17 mouse cellular contexts compared by ENCODE assay signal in the genomic region with DNA sequence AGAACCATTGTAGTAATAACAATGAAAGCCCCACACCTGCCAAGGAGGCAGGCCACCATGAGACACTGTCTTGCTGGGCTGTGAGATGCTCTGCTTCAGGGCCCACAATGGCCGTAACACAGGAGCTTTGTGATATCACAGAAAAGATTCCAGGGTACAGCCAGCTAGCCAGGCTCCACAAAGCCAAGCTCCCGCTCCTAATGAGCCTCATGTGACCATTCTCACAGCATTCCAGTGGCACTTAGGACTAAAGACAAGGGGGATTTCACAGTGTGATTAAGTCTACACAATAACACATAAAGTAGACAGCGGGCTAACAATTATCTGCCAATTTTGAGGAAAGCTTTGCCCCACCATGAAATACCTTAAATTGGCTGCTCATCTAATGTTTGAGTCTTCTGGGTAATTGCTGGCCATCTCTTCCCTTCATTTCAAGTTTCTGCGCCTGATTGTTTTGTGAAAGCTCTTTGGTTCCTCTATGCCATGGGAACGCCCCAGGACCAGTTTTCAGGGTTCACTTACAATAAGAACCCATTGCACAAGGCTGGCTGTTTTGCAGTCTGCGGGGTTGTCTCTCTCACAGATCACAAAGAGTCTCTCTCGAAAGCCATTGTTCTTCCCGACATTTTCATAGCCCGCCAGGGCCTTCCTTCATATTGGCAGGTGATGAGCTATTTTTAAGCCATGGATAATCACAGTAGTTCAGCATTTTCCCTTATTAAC.
DNase-seq lines count a peak whose midpoint lies in the region; ATAC-seq lines count a peak whose summit lies in the region.
"Had no signal": no experiment of that assay in that cellular context is flagged by ENCODE, and none has a peak within 500 bp of the region (broad histone marks: within the 10 kb centered on the region; RNA-seq: fewer than 3 reads in every experiment).

No protein-coding gene starts in this region.

- H3K27ac ChIP-seq in forebrain, embryonic 13.5 days, result peak overlapping the region; percentile 54
- H3K27ac ChIP-seq in midbrain, embryonic 10.5 days (replicated peaks), result 0 out of 2 replicates have a peak overlapping the region, but pooled peaks have one; percentile 34
- H3K27ac ChIP-seq in neural tube, embryonic 15.5 days (replicated peaks), result no peak overlapping the region
- H3K27ac ChIP-seq: heart, adult 2 months; left cerebral cortex, adult 2 months; limb, embryonic 15.5 days had no signal

- peak overlapping the region; percentile 20 for H3K4me2 ChIP-seq in forebrain, embryonic 13.5 days
- H3K4me2 ChIP-seq in neural tube, embryonic 15.5 days, result no peak overlapping the region
- H3K4me2 ChIP-seq: limb, embryonic 15.5 days had no signal

- no peak overlapping the region for H3K4me3 ChIP-seq in forebrain, embryonic 13.5 days
- no peak overlapping the region for H3K4me3 ChIP-seq in midbrain, embryonic 10.5 days
- no peak overlapping the region for H3K4me3 ChIP-seq in neural tube, embryonic 15.5 days (replicated peaks)
- H3K4me3 ChIP-seq: erythroblast, embryonic 14.5 days; heart, adult 2 months; left cerebral cortex, adult 2 months; limb, embryonic 15.5 days had no signal

- H3K4me1 ChIP-seq in forebrain, embryonic 13.5 days, result peaks cover 35% of the 10 kb centered on the region
- H3K4me1 ChIP-seq in midbrain, embryonic 10.5 days, result peaks cover 9% of the 10 kb centered on the region
- H3K4me1 ChIP-seq in neural tube, embryonic 15.5 days, result peaks cover 14% of the 10 kb centered on the region
- H3K4me1 ChIP-seq: limb, embryonic 15.5 days had no signal

- no peaks in the 10 kb centered on the region for H3K36me3 ChIP-seq in forebrain, embryonic 13.5 days (ENCODE audit: poor library complexity, severe bottlenecking)
- no peaks in the 10 kb centered on the region for H3K36me3 ChIP-seq in midbrain, embryonic 10.5 days
- H3K36me3 ChIP-seq in neural tube, embryonic 15.5 days, result no peaks in the 10 kb centered on the region
- H3K36me3 ChIP-seq: limb, embryonic 15.5 days had no signal

- peak; percentile 25 for DNase-seq in embryo, embryonic 11 days
- no peak for DNase-seq in midbrain, embryonic 10.5 days (ENCODE audit: low spot score)
- no peak for DNase-seq in layer of hippocampus, postnatal 14 days (ENCODE audit: low spot score in 2 of 2)
- DNase-seq in left cerebral cortex, postnatal 4 days, result no peak
- no peak for DNase-seq in kidney, postnatal 25 days
- DNase-seq: adrenal gland, postnatal 36 days; cerebellum, adult 11 months; heart, adult 2 months; heart, postnatal 10 days; lung, adult 2 months; thymus, adult 18-20 months had no signal

- no peaks in the 10 kb centered on the region for H3K9me3 ChIP-seq in forebrain, embryonic 13.5 days (replicated peaks)
- H3K9me3 ChIP-seq in midbrain, embryonic 10.5 days (replicated peaks), result no peaks in the 10 kb centered on the region; the same call in 1 of the 2 replicates
- H3K9me3 ChIP-seq in neural tube, embryonic 15.5 days (replicated peaks), result no peaks in the 10 kb centered on the region
- H3K9me3 ChIP-seq: limb, embryonic 15.5 days had no signal

- intact Hi-C loops in left cerebral cortex, postnatal 4 days (cut with DNase I), result no loop called here

- WGBS in forebrain, embryonic 13.5 days, result 5% methylated on average over 9 of the region's 9 CpGs
- 75% methylated on average over 9 of the region's 9 CpGs for WGBS in midbrain, embryonic 10.5 days
- 44% methylated on average over 9 of the region's 9 CpGs for WGBS in neural tube, embryonic 15.5 days

- no peaks in the 10 kb centered on the region for H3K27me3 ChIP-seq in forebrain, embryonic 13.5 days
- no peaks in the 10 kb centered on the region for H3K27me3 ChIP-seq in midbrain, embryonic 10.5 days (ENCODE audit: low read depth, poor library complexity, severe bottlenecking)
- no peaks in the 10 kb centered on the region for H3K27me3 ChIP-seq in neural tube, embryonic 15.5 days (replicated peaks)
- H3K27me3 ChIP-seq: limb, embryonic 15.5 days had no signal

- peak; percentile 91 for ATAC-seq in forebrain, embryonic 13.5 days
- ATAC-seq in neural tube, embryonic 15.5 days (ENCODE audit: low FRiP score), result peak; percentile 38; the same call in 1 of the 2 replicates
- ATAC-seq: intestine, postnatal 0 days had no signal

- H3K9ac ChIP-seq in forebrain, embryonic 13.5 days, result no peak overlapping the region
- no peak overlapping the region for H3K9ac ChIP-seq in neural tube, embryonic 15.5 days (replicated peaks)
- H3K9ac ChIP-seq: limb, embryonic 15.5 days had no signal
